Mouse (Mus musculus): ENCODE data around the gene Nwd1. TPM values are rescaled to one million over a fixed set of nuclear protein-coding genes. Genes with fewer than 3 reads are reported as not detected.

The Nwd1 gene
- total and polyA plus RNA-seq, 2 experiments from 2014 or later: 1.9 to 24.4 TPM

DNA sequence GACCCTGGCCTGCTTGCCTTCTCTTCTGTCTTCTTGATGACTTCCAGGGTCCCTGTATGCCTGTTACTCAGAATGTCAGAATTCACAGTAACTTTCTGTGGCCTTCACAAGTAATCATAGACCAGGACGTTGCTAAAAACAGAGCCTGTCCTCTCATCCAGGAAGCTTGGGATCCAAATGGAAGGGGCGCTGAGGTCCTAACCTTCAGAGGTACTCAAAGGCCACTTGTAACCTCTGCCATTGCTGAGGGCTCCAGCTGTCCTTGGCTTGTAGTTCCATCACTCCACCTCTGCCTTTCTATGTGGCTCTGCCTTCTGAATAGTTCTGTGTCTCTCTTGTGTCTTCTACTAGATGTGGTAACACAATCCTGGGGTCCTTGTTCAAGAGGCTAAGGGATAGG lies 107.3 kb downstream of the Nwd1 start:
- no peaks in the 10 kb centered on the region for H3K27me3 ChIP-seq (ENCODE audit: insufficient read depth, low read length)
- no peak for DNase-seq
- H3K9ac ChIP-seq: no peak overlapping the region
- H3K36me3 ChIP-seq (ENCODE audit: insufficient read depth): peaks cover 84% of the 10 kb centered on the region
- no peak overlapping the region for H3K27ac ChIP-seq (ENCODE audit: low read depth, low read length)
- 93% methylated on average over 2 of the region's 2 CpGs for WGBS
- no peaks in the 10 kb centered on the region for H3K9me3 ChIP-seq (ENCODE audit: low read length)
- no peaks in the 10 kb centered on the region for H3K4me1 ChIP-seq (ENCODE audit: insufficient read depth)
- no peak overlapping the region for H3K4me2 ChIP-seq (ENCODE audit: low read depth)
- no peak for TF ChIP-seq CTCF (IDR thresholded peaks at IDR 0.05; ENCODE audit: low read depth)
- ATAC-seq: no peak
- H3K4me3 ChIP-seq (ENCODE audit: low read depth, low read length): no peak overlapping the region

DNA sequence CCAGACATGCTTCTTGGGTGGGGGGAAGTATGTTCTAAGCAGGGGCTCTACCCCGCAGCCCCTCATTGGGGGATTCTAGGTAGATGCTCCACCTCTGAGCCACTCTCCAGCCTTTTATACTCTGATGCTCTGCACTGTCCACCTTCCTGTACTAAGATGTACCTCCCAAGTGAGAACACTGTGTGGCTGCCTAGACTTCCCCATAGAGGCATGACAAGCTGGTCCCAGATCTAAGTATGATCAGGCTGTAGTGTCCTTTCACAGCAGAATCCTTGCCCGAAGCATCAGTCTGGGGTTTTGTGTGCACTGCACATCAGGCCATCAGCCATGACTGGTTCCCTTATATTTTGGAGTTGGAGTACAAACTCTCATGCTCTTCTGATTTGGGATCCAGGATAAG lies 109.5 kb downstream of the Nwd1 start:
- peaks cover 73% of the 10 kb centered on the region for H3K36me3 ChIP-seq (ENCODE audit: insufficient read depth)
- WGBS: 95% methylated on average over 2 of the region's 2 CpGs
- no peak for TF ChIP-seq CTCF (IDR thresholded peaks at IDR 0.05; ENCODE audit: low read depth)

DNA sequence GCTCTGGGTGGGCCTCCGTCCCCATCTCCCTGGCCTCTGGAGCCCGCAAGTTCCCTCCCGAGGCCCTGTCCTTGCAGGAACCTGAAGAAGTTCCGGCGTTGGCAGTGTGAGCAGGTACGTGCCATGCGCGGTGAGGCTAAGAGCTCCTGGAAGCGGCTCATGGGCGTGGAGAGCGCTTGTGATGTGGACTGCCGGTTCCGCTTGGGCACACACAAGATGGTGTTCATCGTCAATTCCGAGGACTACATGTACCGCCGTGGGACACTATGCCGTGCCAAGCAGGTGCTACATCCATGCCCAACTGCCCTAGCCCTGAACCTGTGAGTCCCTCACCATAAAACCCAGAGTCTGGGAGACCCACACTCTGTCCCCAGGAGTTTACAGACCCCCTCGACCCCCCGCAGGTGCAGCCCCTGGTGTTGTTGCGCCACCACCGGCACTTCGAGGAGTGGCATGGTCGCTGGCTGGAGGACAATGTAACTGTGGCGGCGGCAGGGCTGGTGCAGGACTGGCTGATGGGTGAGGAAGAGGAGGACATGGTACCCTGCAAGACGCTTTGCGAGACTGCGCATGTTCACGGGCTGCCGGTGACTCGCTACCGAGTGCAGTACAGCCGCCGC lies 110.4 kb downstream of the Nwd1 start:
- Histone ChIP-seq H3K27me3 (ENCODE audit: insufficient read depth, low read length) (no peaks in the 10 kb centered on the region), H3K9me3 (ENCODE audit: low read length) (no peaks in the 10 kb centered on the region), H3K4me1 (ENCODE audit: insufficient read depth) (no peaks in the 10 kb centered on the region), H3K4me2 (ENCODE audit: low read depth) (no peak overlapping the region), H3K27ac (ENCODE audit: low read depth, low read length) (no peak overlapping the region), H3K4me3 (ENCODE audit: low read depth, low read length) (no peak overlapping the region), H3K9ac (no peak overlapping the region), H3K36me3 (ENCODE audit: insufficient read depth) (peaks cover 65% of the 10 kb centered on the region)
- ATAC-seq: no peak
- no peak for DNase-seq
- no peak for TF ChIP-seq CTCF (IDR thresholded peaks at IDR 0.05; ENCODE audit: low read depth)
- 98% methylated on average over 35 of the region's 35 CpGs for whole genome bisulfite sequencing

More for the DNA sequence above, 109.5 kb downstream of the Nwd1 start:
- ATAC-seq (no peak), DNase-seq (no peak)
- H3K9me3 ChIP-seq (ENCODE audit: low read length): no peaks in the 10 kb centered on the region
- H3K27ac ChIP-seq (ENCODE audit: low read depth, low read length): no peak overlapping the region
- H3K4me2 ChIP-seq (ENCODE audit: low read depth): no peak overlapping the region
- H3K4me3 ChIP-seq (ENCODE audit: low read depth, low read length): no peak overlapping the region
- no peaks in the 10 kb centered on the region for H3K27me3 ChIP-seq (ENCODE audit: insufficient read depth, low read length)
- H3K4me1 ChIP-seq (ENCODE audit: insufficient read depth): no peaks in the 10 kb centered on the region
- no peak overlapping the region for H3K9ac ChIP-seq

DNA sequence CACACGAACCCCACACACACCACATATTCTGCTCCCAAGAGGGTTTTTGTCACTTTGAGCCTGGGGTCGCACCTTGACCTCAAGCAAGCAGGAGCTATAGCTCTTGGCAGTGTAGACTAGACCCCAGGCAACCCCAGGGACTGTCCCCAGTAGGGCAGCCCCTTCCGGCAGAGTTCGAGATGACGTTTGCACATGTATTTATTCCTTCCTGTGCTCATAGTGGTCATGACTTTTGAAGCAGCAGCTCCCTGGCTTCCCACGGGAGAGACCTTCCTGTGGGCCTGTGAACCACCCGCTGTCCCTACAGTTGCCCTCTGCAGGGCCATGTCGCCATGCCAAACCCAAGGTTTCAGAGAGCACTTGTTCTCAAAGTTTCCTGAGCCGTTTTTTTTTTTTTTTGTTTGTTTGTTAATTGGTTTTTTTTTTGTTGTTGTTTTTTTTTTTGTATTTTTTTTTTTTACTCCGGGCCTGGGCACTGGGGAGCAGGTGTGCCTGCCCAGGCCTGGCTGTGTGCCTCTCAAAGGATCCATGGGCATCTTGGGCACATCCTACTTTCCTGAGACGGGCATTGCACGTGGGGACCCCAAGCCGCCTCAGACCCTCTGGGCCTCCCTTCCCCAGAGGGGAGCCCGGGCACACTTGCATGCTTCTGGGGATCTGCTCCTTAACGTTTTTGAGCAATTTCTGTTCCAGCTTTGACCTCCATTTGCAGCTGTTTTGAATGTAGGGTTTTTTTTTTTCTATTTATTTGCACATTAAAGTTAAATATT lies 111.1 kb downstream of the Nwd1 start:
- no peaks in the 10 kb centered on the region for H3K4me1 ChIP-seq (ENCODE audit: insufficient read depth)
- H3K36me3 ChIP-seq (ENCODE audit: insufficient read depth): peaks cover 57% of the 10 kb centered on the region
- WGBS: 93% methylated on average over 15 of the region's 15 CpGs
- no peaks in the 10 kb centered on the region for H3K27me3 ChIP-seq (ENCODE audit: insufficient read depth, low read length)
- no peaks in the 10 kb centered on the region for H3K9me3 ChIP-seq (ENCODE audit: low read length)
- no peak overlapping the region for H3K4me3 ChIP-seq (ENCODE audit: low read depth, low read length)
- no peak overlapping the region for H3K4me2 ChIP-seq (ENCODE audit: low read depth)
- no peak for TF ChIP-seq CTCF (IDR thresholded peaks at IDR 0.05; ENCODE audit: low read depth)
- no peak for ATAC-seq
- no peak overlapping the region for H3K9ac ChIP-seq
- DNase-seq: no peak
- H3K27ac ChIP-seq (ENCODE audit: low read depth, low read length): no peak overlapping the region

DNA sequence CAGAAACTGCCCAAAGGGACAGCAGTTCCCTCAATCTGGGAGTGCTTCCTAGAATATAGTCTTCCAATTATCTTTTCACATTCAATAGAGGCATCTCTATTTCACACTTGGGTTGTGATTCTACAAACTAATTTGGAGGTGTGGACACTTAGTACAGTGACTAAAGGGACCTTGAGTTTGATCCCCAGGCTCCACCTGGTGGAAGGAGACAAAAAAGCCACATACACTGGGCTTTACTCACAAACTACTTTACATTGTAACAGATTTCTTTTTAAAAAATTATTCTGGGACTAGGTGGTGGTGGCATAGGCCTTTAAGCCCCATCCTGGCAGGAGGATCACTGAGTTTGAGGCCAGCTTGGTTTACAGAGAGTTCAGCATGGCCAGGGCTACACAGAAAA lies 111.8 kb downstream of the Nwd1 start:
- peaks cover 50% of the 10 kb centered on the region for H3K36me3 ChIP-seq (ENCODE audit: insufficient read depth)
- no peak overlapping the region for H3K9ac ChIP-seq
- TF ChIP-seq CTCF (IDR thresholded peaks at IDR 0.05; ENCODE audit: low read depth): 0 out of 2 replicates have a peak, but pooled peaks have one; percentile 22
- H3K9me3 ChIP-seq (ENCODE audit: low read length): no peaks in the 10 kb centered on the region
- ATAC-seq (no peak), DNase-seq (no peak)
- H3K4me2 ChIP-seq (ENCODE audit: low read depth): no peak overlapping the region
- H3K4me1 ChIP-seq (ENCODE audit: insufficient read depth): no peaks in the 10 kb centered on the region
- H3K4me3 ChIP-seq (ENCODE audit: low read depth, low read length): no peak overlapping the region
- H3K27me3 ChIP-seq (ENCODE audit: insufficient read depth, low read length): no peaks in the 10 kb centered on the region
- H3K27ac ChIP-seq (ENCODE audit: low read depth, low read length): no peak overlapping the region

DNA sequence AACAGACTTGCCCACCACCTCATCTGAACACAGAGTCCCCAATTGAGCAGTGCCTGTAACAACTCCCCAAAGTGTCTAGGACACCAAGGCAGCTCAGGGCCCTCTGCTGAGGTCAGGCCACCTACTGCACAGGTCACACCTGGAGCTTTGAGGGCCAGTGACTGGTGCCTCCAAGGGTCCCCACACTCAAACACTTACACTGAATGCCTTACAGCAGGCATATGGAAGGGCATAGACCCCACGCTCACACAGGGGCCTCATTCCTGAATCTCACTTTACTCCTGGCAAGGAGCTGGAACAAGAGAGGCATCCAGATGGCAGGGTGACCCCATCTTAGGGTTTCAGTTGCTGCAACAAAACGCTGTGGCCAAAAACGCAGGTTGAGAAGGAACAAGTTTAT lies 113.7 kb downstream of the Nwd1 start:
- no peaks in the 10 kb centered on the region for H3K27me3 ChIP-seq (ENCODE audit: insufficient read depth, low read length)
- peaks cover 38% of the 10 kb centered on the region for H3K36me3 ChIP-seq (ENCODE audit: insufficient read depth)
- no peaks in the 10 kb centered on the region for H3K4me1 ChIP-seq (ENCODE audit: insufficient read depth)
- 85% methylated on average over 3 of the region's 3 CpGs for WGBS
- H3K27ac ChIP-seq (ENCODE audit: low read depth, low read length): no peak overlapping the region
- ATAC-seq (no peak), DNase-seq (no peak)
- no peak for TF ChIP-seq CTCF (IDR thresholded peaks at IDR 0.05; ENCODE audit: low read depth)
- no peak overlapping the region for H3K9ac ChIP-seq
- H3K4me3 ChIP-seq (ENCODE audit: low read depth, low read length): no peak overlapping the region
- no peaks in the 10 kb centered on the region for H3K9me3 ChIP-seq (ENCODE audit: low read length)
- no peak overlapping the region for H3K4me2 ChIP-seq (ENCODE audit: low read depth)

DNA sequence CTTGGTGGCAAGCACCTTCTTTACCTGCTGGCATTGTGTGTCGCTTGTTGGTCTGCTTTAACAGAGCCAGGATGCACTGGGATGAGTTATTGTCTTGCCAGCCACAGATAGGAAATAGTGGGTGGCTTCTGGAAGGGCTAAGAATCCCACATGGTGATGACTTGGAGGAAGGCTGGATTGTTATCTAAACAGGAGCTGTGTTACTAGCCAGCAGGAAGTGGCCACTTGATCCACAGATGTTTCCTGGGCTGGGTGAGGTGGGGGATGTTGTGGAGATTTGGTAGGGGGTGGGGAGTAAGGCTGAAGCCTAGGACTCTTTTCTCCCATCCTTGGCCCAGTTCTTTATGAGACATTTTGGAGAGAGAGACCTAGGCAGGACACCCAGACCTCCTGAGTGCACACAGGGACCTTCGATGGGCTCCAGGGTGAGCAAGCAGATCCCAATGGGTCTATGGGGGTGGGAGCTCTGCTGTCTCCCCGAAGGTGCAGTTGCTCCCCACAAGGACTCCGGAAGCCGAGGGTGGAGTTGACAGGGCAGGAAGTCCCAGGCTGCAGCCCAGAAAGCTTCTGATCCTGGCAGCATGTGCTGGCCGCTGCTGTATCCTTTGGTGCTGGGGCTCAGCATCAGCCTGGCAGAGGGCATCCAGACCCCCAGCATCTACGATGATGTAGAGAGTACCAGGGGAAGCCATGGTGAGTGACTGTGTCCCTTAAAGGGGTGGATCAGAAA lies 115.0 kb downstream of the Nwd1 start, which contains the start of gene F2rl3:
Gene F2rl3, plus strand, starts transcription at position 559 of the 730 bp plus-strand sequence.
- Histone ChIP-seq H3K4me1 (ENCODE audit: insufficient read depth) (no peaks in the 10 kb centered on the region), H3K27me3 (ENCODE audit: insufficient read depth, low read length) (no peaks in the 10 kb centered on the region), H3K9me3 (ENCODE audit: low read length) (no peaks in the 10 kb centered on the region), H3K9ac (no peak within 1 kb of the TSS), H3K4me3 (ENCODE audit: low read depth, low read length) (no peak within 1 kb of the TSS), H3K36me3 (ENCODE audit: insufficient read depth) (peaks cover 26% of the 10 kb centered on the region), H3K4me2 (ENCODE audit: low read depth) (no peak within 1 kb of the TSS), H3K27ac (ENCODE audit: low read depth, low read length) (no peak within 1 kb of the TSS)
- WGBS: 85% methylated on average over 7 of the region's 7 CpGs
- no peak for DNase-seq
- ATAC-seq: no peak
- no peak for TF ChIP-seq CTCF (IDR thresholded peaks at IDR 0.05; ENCODE audit: low read depth)
